Mouse (Mus musculus): ENCODE results near the gene Maml3.

Maml3 gene

DNA sequence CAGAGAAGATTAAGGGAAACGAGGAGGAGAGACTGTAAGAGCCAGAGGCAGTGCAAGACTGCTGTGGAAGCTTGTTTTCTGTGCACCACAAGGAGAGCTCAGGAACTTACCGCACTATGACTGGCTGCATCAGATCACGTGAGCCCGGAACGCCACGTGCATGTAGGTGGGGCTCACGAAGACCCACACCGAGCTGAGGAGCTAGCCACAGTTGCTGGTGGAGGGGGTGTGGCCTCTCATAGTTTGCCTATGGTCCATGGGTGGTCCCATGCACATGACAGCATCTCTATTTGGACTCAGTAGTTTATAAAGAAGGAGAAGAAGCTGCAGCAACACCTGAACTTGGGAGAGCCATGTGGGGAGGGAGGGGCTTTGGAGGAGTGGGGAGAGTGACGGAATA lies 152.6 kb downstream of the Maml3 start:
- DNase-seq: no peak

DNA sequence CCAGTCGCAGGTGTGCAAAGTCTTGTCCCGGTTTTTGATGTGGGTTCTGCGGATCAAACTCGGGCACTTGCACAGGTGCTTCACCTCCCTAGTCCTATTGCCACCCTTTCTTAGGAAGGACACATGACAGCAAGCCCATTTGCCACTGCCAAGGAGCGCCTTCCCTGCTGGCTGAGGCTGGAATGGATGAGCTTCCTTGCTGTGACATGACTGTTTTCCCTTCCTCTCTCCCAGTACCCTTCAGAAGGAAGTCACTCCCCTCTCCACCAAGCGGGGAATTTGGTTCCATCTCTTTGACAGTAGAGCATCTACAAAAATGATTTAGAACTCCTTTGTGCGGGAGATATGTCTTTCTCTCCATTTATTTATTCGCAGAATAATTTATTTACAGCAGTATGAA lies 155.2 kb downstream of the Maml3 start:
- no peak for DNase-seq

DNA sequence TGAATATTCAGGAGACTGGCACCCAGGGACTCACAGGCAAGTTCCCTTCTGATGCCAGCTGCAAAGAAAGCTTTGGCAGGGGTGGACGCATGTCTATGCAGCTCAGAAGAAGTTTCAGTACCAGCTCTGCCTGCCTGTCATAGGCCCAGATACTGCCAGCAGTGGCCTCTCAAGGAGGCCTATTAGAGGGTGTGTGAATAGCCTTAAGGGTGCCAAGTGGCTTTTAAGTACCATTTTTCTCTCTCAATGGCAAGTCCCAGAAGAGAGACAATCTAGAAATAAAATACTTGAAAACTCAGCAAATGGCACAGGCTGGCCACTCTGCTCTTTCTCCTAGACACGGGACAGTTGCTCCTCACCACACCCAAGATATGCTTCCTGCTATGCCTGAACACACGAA lies 157.7 kb downstream of the Maml3 start:
- DNase-seq: no peak

DNA sequence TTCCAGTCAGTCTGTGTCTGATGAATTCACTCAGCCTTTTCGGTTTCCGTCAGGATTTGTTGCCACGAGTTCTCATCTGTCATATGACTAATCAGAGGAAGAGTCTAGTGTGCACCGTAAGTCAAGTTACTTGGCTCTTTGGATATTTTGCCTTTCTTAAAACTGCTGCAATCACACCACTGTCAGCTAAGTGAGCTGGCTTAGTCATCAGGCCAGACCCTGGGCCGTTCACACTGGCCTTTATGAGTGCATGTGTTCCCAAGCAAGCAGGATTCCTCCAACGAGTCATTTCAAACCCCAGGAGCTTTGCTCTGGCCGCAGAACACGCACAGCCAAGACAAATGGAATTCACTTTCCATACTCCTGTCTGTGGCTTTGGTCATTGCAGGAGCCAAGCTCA lies 161.2 kb downstream of the Maml3 start:
- no peak for DNase-seq

DNA sequence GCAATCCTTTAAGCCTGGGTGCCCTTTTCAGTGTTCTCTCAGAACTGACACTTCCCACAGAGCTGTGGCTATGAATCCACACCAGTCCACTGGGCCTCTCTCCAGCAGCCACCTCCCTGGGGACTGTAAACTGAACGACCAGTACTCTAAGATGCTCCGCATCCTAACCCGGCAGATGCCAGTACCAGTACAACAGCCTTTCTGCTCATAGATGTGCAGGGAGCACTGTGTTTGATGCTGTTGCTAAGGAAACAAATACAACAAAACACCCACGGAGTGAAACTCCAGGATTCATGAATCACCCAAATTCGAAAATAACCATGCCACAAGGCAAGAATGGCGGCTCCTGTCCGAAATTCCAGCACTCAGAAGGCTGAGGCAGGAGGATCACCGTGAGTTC lies 163.1 kb downstream of the Maml3 start:
- DNase-seq: no peak

DNA sequence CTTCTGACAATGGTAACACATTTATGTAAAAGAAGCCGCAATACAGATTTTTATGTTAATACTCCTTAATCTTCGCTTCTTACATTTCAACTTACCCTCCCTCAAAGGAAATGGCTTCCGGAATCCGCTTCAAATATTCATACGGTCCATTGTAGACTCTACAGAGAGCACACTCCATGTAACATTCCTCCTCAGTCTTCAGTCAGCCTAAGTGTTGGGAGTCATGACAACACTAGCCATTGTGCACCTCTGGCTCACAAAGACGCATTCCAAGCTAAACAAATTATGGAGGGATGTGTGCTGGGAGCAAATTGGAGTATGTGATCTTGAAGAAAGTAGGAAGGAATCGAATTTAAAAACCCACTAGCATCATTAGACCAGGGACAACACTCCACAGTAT lies 165.0 kb downstream of the Maml3 start:
- no peak for DNase-seq

DNA sequence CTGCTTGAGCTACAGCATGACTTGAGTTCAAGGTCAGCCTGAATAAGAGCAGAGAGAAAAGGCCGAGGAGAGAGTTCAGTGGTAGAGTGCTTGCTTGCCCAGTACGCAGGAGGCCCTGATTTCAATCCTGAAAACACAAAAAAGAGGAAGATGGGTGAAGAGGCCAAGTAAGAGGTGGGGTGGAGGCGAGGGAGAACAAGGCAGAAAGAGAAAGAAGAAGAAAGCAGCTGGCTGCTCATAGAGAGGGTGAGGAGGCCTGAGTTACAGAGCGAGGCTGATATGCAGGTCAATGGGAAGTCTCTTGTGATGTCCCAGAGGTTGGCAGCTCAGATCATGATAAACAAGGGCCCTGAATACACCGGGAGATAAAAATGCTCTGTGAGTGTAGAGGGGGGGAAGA lies 165.8 kb downstream of the Maml3 start:
- DNase-seq: no peak

DNA sequence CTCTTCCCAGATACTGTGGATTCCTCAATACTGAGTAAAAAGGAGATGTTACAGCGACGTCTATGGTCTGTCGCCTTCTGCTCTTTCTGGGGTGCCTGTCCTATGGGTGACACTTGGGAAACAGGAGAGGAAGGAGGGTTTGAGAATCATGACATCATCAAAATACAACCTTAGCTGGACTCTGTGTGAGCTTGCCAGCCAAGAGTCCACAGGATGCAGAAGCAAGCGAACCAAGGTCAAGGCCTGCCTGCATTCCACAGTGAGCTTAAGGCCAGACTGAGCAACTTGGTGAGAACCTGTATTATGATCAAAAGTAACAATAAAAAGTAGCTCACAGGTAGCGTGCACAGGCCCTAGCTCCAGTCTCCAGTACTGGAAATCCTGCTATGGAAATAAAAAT lies 167.7 kb downstream of the Maml3 start:
- DNase-seq: no peak

DNA sequence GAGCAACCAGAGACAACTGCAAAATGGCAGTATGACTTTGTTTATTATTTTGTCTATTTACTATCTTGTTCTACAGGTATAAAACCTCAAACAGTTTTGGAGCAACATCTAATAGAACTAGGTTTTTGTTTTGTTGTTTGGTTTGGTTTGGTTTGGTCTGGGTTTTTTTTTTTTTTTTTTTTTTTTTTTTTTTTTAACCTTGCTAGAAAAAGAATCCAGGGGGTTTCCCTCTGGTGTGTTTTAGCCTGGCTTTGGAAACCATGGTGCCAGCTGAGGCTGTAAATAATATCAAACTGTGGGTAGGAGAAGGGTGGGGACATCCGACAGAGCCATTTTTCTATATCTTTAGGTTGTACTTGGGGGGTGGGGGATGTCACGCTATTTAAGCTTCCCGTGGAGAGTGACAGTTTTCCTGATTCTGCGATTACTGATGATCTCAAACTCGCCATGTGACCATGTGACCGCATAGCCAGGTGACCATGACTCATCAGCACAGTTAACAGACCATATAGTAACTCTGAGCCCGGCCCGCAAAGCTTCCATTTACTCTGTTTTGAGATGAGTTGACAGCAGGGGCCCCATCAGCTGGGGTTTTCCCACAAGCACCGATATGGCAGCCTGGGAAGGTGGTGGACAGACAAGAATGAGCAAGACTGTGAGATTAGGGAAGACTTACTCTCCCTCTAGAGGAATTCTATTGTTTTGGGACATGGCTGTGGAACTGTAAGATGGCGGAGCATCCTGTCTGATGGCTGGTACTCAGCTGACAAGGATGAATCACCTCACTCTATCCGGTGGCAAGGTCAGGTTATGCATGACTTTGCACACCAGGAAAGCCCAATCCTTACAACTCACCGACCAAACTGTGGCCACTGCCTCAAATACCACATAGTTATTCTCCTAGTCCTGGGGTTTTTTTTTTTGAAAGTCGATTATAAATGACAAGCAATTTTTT lies 170.1 kb downstream of the Maml3 start:
- no peak for DNase-seq

DNA sequence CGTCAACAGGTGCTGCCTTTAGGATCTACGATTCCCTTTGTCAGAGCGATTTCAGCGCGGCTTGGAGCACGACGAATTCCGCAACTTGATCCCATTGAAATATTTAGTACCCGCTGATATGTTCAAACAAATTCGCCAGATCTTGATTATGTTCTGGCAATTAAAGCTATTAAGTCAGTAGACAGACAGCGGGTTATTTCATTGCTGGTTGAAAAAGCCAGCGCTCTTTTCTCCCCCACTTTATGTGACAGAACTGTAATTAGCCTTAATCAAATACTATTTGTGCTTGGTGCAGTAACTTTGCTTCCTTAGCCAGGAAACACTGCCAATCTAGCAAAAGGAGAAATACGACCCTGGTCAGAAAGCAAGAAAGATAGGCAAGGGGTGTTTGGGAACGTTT lies 176.7 kb downstream of the Maml3 start:
- DNase-seq: no peak

DNA sequence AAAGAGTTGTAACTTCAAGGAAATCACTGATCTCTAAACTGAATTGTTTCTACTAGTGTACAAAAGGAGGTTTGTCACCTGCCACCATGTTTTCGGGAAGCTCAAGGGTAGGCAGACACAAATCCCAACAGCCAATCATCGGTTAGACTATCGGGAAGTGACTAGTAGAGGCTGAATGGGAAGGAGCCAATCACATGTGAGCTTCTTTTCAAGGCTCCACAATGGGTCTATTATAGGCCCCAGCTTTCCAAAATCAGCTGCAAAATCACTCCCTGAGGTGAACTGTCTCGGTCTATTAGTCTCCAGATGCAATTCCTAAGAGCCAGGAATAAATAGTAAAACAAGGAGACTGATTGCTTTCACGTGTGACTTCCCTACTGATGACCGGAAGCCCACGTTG lies 177.3 kb downstream of the Maml3 start:
- no peak for DNase-seq

DNA sequence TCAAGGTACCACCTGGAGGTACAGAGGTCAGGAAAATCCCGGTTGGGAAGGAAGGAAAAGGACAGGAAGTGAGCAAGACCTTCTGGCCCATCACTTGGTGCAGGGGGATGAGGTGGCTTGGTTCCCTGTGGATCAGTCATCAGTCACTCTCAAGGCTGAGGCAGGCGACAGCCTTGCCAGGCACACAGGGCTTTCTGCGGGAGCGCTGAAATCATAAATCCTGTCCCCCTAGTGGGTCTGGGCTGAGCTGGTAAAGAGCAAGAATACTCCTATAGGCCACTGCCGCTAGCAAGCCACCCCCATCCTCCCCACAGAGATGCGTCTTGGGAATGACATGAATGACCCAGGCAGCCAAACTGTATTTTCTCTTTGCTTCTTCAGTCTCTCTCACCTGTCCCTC lies 177.8 kb downstream of the Maml3 start:
- DNase-seq: no peak

DNA sequence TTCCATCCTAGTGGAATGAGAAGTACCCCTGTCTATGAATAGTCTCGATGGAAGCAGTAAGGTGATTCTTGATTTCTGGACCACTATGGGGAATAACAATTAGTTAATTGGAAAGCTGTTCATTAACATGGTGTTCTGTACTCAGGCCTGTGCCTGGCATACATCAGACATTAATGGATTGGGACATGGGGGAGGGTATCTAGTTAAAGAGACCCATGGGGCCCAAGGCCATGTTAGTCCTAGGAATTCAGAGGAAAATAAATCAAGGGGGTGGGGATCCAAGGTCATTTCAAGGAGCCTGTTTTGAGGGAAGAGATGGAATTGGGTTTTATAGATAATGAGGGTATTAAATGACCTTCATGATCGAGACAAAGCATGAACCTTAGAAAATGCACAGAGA lies 179.1 kb downstream of the Maml3 start:
- DNase-seq: no peak

DNA sequence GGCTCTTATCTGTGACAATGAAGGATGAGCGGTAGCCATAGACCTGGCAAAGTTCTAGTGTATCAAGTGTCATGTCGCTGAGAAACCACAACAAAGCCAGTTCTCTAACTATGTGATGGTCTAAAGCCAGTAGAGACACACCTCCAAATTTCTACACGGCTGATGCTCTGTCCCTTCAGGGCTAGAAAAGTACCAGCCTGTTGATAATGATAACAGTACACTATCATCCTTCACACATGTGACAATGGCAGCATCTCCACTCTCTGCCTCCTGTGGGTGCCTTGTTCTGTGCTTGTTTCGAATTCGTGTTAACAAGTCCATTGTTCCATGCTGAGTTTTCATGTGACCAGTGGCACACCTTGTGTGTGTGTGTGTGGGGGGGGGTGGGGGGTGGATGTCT lies 180.2 kb downstream of the Maml3 start:
- no peak for DNase-seq

DNA sequence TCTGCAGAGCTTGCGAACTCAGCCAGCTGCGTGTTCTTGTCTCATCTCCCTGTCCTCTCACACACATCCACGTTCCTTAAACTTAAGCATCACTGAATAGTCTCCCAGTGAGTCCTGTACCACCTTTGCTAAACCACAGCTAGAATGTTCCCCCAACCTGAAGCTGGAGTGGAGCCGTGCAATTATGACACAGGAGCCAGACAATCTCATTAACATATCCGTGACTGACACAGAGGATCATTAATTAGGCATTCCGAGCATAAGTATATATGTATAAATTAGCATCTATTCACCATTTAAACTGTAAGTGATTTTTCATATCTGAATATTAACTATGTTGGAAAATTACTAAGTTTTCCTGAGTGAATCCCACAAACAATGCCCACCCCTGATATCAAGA lies 181.1 kb downstream of the Maml3 start:
- no peak for DNase-seq

DNA sequence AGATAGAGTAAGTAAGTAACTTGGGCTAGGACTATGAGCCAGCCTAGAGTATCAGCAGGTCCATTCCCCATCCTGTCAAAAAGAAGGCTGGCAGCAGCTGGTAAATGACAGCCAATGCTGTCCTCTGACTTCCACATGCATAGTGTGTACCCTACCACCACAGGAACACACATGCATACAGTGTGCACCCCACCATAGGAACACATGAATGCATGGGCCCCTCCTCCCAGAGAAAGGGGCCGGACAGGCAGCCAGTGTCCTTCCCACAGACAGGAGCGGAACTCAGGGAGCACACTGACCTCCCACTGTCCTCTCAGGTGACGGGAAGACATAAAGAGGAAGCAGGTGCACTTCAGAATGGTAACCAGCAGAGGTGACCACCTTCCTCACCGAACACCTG lies 188.0 kb downstream of the Maml3 start:
- no peak for DNase-seq

DNA sequence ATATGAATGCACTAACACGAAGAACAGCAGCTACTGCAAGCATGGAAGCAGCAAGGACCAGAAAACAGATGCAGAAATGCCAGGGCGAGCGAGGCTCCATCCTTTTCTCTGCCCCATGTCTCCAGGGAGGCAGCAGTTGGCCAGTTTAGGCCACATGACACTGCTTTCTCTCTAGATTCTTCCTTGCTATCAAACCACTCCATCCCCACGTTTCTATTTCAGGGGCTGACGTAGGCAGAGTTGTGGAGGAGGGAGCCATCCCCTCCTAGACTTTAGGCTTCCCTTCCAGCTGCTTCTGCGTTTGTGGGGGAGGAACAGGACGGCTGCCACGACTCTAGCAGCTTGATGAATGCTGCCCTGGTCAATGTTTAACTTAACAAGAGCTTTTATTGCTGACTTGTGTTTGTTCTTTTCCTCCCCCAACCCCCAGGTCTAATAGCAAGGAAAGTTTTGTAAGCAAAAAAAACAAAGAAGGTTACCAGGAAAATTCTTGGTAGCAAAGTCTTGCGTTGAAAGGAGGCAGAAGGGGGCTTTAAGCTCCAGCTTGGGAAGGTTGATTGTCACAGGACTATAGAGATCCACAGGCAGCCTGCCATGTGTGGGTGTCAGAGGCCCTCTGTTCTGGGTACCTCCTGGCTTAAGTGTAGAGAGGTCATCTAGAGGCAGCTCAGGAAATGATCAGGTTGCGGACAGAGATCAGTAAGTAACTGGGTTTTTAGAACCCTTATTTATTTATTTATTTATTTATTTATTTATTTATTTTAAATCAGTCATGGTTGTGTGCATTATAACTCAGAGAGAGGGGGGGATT lies 188.6 kb downstream of the Maml3 start:
- peak; percentile 58 for DNase-seq

DNA sequence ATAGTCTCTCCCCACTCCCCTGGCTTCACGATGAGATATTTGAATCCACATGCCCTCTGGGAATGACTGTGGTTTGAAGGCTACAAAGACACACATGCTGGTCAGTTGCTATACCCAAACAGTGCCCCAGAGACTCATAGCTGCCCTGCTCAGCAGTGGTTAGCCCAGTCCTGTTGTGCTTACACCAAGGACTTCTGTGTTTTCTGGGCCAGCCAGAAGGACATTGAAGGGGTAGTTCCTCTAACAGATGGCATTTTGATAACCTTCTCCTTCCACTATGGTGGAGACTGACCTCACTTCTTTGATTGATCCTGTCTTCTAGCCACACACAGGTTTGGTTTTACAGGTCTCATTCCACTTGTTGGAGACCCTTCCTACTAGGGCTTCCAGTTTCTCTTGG lies 189.5 kb downstream of the Maml3 start:
- no peak for DNase-seq

DNA sequence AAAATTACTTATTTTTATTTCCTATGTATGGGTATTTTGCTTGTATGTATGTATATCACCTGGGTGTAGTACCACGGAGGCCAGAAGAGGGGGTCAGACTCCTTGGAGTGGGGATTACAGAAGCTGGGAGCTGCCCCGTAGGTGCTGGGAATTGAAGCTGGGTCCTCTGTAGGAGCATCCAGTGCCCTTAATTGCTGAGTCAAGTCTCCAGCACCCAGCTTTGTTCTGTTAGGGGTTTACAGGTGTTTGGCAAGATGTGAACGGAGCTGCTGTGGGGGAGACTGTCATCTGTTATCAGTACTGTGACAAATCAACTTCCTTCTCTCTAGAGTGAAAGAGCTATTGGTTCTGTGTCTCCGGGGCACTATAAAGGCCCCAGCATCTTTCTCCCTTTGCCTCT lies 190.0 kb downstream of the Maml3 start:
- no peak for DNase-seq

DNA sequence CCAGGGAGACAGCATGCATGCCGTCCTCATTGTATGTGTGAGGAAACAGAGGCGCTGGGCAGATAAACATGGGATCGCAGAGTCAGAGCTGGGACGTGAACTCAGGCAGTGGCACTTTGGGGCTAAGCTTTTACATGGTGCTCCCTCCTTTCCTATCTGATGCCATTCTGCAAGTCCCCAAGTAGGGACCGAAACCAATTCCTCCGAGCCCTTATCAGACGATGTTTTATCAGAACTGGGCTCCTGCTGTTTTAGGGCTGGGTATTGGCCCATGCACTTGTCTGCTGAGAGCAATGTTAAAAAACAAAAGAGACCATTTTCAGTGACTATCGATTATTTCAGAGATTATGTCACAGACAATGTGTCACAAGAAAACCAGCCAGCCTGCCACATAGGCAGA lies 191.4 kb downstream of the Maml3 start:
- no peak for DNase-seq

DNA sequence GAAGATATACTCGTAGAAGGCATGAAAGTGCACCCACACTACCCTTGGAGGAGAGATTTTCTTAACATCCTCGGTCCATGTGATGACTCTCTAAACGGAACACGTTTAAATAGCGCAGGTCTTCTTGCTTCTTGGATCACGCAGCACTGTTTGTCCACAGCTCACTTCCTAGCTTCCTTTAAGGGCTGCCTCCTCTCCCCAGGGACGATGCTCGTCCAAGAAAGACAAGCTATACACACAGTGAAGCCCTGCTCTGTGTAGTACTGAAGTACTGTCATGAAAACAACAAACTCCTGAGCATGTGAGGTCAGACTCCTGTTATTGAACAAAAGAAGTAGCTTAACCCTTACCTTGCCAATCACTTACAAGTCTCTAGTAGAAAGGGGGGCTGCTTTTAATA lies 192.7 kb downstream of the Maml3 start:
- DNase-seq: no peak

DNA sequence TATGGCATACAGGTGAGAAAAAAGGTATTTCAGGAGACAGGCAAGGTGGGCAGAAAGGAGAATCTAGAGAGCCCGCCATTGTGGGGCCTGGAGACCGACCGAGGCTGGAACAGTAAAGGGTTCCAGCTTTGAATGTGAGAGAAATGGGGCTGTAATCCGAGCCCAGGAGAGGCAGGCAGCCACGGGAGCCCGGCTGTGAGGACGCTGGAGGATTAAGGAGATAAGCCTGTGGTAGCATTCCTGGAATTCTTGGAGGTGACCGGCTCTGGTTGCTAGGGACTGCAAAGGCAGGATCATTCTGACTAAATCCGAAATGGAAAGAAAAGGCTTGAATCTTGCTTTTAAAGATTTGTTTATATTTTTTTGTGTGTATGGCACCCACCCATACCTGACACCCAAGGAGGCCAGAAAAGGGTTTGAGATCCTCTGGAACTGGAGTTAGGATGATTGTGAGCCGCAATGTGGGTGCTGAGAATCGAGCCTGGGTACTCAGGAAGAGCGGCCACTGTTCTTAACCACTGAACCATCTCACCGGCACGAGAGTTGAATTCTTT lies 196.4 kb downstream of the Maml3 start:
- DNase-seq: no peak

DNA sequence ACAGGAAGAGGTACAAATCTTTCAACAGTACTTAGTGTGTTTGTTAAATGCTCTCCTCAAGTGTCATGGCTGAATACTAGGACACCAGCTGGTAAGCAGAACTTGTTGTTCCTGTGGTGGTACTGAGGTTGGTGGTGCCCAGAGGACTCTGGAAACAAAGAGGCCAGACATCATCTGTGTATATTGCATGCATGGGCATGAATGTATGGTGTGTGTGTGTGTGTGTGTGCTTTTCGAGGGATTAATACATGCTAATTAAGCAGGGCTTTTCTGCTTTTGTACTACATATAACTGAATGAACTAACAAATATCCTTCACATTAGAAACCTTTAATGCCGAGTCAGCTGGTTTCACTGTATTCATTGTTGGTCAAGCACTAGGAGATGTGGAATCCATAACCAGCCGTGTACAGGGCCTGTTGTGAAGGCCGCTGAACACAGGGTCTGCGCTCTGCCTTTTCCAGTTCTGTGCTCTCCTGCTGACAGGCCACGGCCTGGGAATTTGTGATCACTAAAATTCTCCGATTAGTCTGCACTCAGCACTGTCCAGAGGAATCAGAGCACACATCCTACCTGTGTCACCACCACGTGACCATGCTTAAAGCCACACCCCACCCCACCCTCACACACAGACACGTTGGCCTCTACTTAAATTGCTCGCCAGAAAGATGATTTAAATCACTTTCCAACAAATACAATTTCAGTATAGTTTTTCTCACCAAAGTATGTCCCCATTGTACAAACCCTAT lies 197.6 kb downstream of the Maml3 start:
- no peak for DNase-seq
